Mouse (Mus musculus): ENCODE measurements around the gene Ikzf4. TPM values are rescaled to one million over a fixed set of nuclear protein-coding genes. Genes with fewer than 3 reads are reported as not detected.

Gene Ikzf4
- total and polyA plus RNA-seq, 2 experiments = 0.09 to 0.80 TPM

DNA sequence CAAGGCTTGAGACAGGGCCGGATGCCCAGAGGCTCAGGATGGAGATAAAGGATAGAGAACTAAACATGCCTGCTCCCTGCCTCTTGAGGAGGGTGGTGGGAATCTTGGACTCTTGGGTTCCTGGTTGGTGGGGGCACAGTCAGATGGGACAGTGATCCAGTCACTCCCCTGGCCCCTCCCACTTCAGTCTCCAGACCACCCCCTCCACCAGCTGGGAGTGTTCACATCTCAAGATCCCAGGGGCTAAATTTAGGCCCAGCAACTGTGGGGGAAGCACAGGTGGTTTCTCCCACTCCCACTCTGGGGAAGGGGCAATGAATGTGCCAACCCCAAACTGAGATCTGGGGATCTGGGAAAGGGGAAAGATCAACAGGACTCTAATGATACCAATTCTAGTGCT lies 57.7 kb downstream of the Ikzf4 start:
- TF ChIP-seq POLR2A (IDR thresholded peaks at IDR 0.05; ENCODE audit: extremely low read depth, insufficient read depth, low read length) (no peak), CTCF (IDR thresholded peaks at IDR 0.05; ENCODE audit: low read depth, low read length) (no peak)
- WGBS = 29% methylated on average over 1 of the region's 1 CpGs
- Histone ChIP-seq H3K27me3 (ENCODE audit: control insufficient read depth, insufficient read depth, low read length) (no peaks in the 10 kb centered on the region), H3K4me1 (ENCODE audit: control insufficient read depth, insufficient read depth, low read length) (peaks cover 10% of the 10 kb centered on the region), H3K9ac (ENCODE audit: low read depth, low read length) (peak overlapping the region; percentile 71), H3K36me3 (ENCODE audit: control insufficient read depth, insufficient read depth, low read length) (peaks cover 17% of the 10 kb centered on the region), H3K79me2 (ENCODE audit: control insufficient read depth, insufficient read depth, low read length) (peaks cover 14% of the 10 kb centered on the region; the same call in 1 of the 2 replicates), H3K4me3 (ENCODE audit: insufficient read depth, low read depth, low read length) (peak overlapping the region; percentile 90), H3K27ac (replicated peaks; ENCODE audit: insufficient read depth, low read depth, low read length) (peak overlapping the region; percentile 97)
- DNase-seq (ENCODE audit: extremely low read depth, low read depth, low spot score) = peak; percentile 63

DNA sequence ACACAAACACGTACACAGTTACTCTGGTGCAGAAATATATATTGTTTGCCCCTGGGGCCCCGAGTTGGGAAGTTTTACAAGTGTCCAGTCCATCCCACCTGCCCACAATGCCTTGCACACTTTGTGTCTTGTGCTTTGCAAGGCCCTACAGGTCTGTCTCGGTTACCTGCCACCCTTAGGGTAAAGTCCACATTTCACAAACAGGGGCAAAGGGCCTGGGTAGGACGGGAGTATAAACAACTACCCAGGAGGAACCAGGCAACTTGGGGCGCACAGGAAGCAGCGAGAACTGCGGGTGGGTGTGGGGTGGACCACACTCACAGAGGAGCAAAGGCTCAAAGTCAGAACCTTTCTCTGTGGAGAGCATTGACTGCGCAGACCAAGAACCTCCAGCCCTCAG lies 58.1 kb downstream of the Ikzf4 start:
- H3K79me2 ChIP-seq (ENCODE audit: control insufficient read depth, insufficient read depth, low read length) = peaks cover 14% of the 10 kb centered on the region; the same call in 1 of the 2 replicates
- H3K9ac ChIP-seq (ENCODE audit: low read depth, low read length) = peak overlapping the region; percentile 71
- TF ChIP-seq POLR2A (IDR thresholded peaks at IDR 0.05; ENCODE audit: extremely low read depth, insufficient read depth, low read length) (peak; percentile 65; the same call in 1 of the 2 replicates), CTCF (IDR thresholded peaks at IDR 0.05; ENCODE audit: low read depth, low read length) (peak; percentile 7; the same call in 1 of the 2 replicates)
- peak overlapping the region; percentile 97 for H3K27ac ChIP-seq (replicated peaks; ENCODE audit: insufficient read depth, low read depth, low read length)
- H3K36me3 ChIP-seq (ENCODE audit: control insufficient read depth, insufficient read depth, low read length) = peaks cover 21% of the 10 kb centered on the region
- peaks cover 10% of the 10 kb centered on the region for H3K4me1 ChIP-seq (ENCODE audit: control insufficient read depth, insufficient read depth, low read length)
- 9% methylated on average over 8 of the region's 8 CpGs for WGBS
- H3K27me3 ChIP-seq (ENCODE audit: control insufficient read depth, insufficient read depth, low read length) = no peaks in the 10 kb centered on the region
- H3K4me3 ChIP-seq (ENCODE audit: insufficient read depth, low read depth, low read length) = peak overlapping the region; percentile 90
- DNase-seq (ENCODE audit: extremely low read depth, low read depth, low spot score) = peak; percentile 97

- peak overlapping the region; percentile 71 for H3K9ac ChIP-seq (ENCODE audit: low read depth, low read length)
- peaks cover 14% of the 10 kb centered on the region; the same call in 1 of the 2 replicates for H3K79me2 ChIP-seq (ENCODE audit: control insufficient read depth, insufficient read depth, low read length)
- H3K36me3 ChIP-seq (ENCODE audit: control insufficient read depth, insufficient read depth, low read length) = peaks cover 25% of the 10 kb centered on the region
- no peak for DNase-seq (ENCODE audit: extremely low read depth, low read depth, low spot score)
- H3K4me1 ChIP-seq (ENCODE audit: control insufficient read depth, insufficient read depth, low read length) = peaks cover 10% of the 10 kb centered on the region
- H3K4me3 ChIP-seq (ENCODE audit: insufficient read depth, low read depth, low read length) = peak overlapping the region; percentile 90
- 30% methylated on average over 4 of the region's 4 CpGs for WGBS
- no peaks in the 10 kb centered on the region for H3K27me3 ChIP-seq (ENCODE audit: control insufficient read depth, insufficient read depth, low read length)
- H3K27ac ChIP-seq (replicated peaks; ENCODE audit: insufficient read depth, low read depth, low read length) = peak overlapping the region; percentile 97
- no peak for TF ChIP-seq CTCF (IDR thresholded peaks at IDR 0.05; ENCODE audit: low read depth, low read length)
- TF ChIP-seq POLR2A (IDR thresholded peaks at IDR 0.05; ENCODE audit: extremely low read depth, insufficient read depth, low read length) = no peak
Measured at GRCm38 (mm10) chr10:128587120-128587519, 58.7 kb downstream of the Ikzf4 start.

- DNase-seq (ENCODE audit: extremely low read depth, low read depth, low spot score) = no peak
- Histone ChIP-seq H3K27me3 (ENCODE audit: control insufficient read depth, insufficient read depth, low read length) (no peaks in the 10 kb centered on the region), H3K79me2 (ENCODE audit: control insufficient read depth, insufficient read depth, low read length) (peaks cover 14% of the 10 kb centered on the region; the same call in 1 of the 2 replicates), H3K27ac (replicated peaks; ENCODE audit: insufficient read depth, low read depth, low read length) (peak overlapping the region; percentile 97), H3K9ac (ENCODE audit: low read depth, low read length) (peak overlapping the region; percentile 71), H3K4me3 (ENCODE audit: insufficient read depth, low read depth, low read length) (peak overlapping the region; percentile 2; the same call in 1 of the 2 replicates), H3K4me1 (ENCODE audit: control insufficient read depth, insufficient read depth, low read length) (peaks cover 10% of the 10 kb centered on the region), H3K36me3 (ENCODE audit: control insufficient read depth, insufficient read depth, low read length) (peaks cover 31% of the 10 kb centered on the region)
- TF ChIP-seq CTCF (IDR thresholded peaks at IDR 0.05; ENCODE audit: low read depth, low read length) (no peak), POLR2A (IDR thresholded peaks at IDR 0.05; ENCODE audit: extremely low read depth, insufficient read depth, low read length) (no peak)
- WGBS = 6% methylated on average over 1 of the region's 1 CpGs
Measured at GRCm38 (mm10) chr10:128586546-128586945, 59.2 kb downstream of the Ikzf4 start.

DNA sequence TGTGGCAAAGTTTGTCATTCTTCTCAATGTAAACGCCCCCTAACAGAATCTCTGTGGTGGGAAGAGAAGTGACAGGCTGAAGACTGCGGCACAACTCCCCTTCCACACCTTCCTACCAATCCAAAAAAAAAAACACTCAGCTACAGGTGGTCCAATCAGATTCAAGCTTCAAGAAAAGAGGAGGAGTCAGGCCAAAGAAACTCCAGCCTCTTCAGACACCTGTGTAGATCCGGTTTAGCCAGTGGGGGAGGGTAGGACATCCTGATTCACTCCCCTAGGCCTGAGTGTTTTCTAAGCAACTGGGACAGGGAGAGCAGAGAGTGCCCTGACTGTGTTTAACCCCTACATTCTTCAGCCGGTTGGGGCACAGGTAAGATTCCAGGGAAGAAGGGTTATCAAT lies 61.4 kb downstream of the Ikzf4 start:
- no peak overlapping the region for H3K4me3 ChIP-seq (ENCODE audit: insufficient read depth, low read depth, low read length)
- peaks cover 48% of the 10 kb centered on the region for H3K36me3 ChIP-seq (ENCODE audit: control insufficient read depth, insufficient read depth, low read length)
- WGBS = 48% methylated on average over 4 of the region's 4 CpGs
- H3K9ac ChIP-seq (ENCODE audit: low read depth, low read length) = no peak overlapping the region
- H3K27ac ChIP-seq (replicated peaks; ENCODE audit: insufficient read depth, low read depth, low read length) = peak overlapping the region; percentile 35
- DNase-seq (ENCODE audit: extremely low read depth, low read depth, low spot score) = no peak
- TF ChIP-seq CTCF (IDR thresholded peaks at IDR 0.05; ENCODE audit: low read depth, low read length) = no peak
- TF ChIP-seq POLR2A (IDR thresholded peaks at IDR 0.05; ENCODE audit: extremely low read depth, insufficient read depth, low read length) = no peak
- peaks cover 12% of the 10 kb centered on the region; the same call in 1 of the 2 replicates for H3K79me2 ChIP-seq (ENCODE audit: control insufficient read depth, insufficient read depth, low read length)
- H3K4me1 ChIP-seq (ENCODE audit: control insufficient read depth, insufficient read depth, low read length) = peaks cover 10% of the 10 kb centered on the region
- no peaks in the 10 kb centered on the region for H3K27me3 ChIP-seq (ENCODE audit: control insufficient read depth, insufficient read depth, low read length)

- Histone ChIP-seq H3K4me3 (ENCODE audit: insufficient read depth, low read depth, low read length) (no peak overlapping the region), H3K9ac (ENCODE audit: low read depth, low read length) (no peak overlapping the region), H3K36me3 (ENCODE audit: control insufficient read depth, insufficient read depth, low read length) (peaks cover 55% of the 10 kb centered on the region), H3K27ac (replicated peaks; ENCODE audit: insufficient read depth, low read depth, low read length) (peak overlapping the region; percentile 35; the same call in 1 of the 2 replicates), H3K4me1 (ENCODE audit: control insufficient read depth, insufficient read depth, low read length) (peaks cover 10% of the 10 kb centered on the region), H3K79me2 (ENCODE audit: control insufficient read depth, insufficient read depth, low read length) (peaks cover 12% of the 10 kb centered on the region; the same call in 1 of the 2 replicates), H3K27me3 (ENCODE audit: control insufficient read depth, insufficient read depth, low read length) (no peaks in the 10 kb centered on the region)
- TF ChIP-seq CTCF (IDR thresholded peaks at IDR 0.05; ENCODE audit: low read depth, low read length) (no peak), POLR2A (IDR thresholded peaks at IDR 0.05; ENCODE audit: extremely low read depth, insufficient read depth, low read length) (no peak)
- 40% methylated on average over 7 of the region's 7 CpGs for WGBS
- peak; percentile 83 for DNase-seq (ENCODE audit: extremely low read depth, low read depth, low spot score)
Measured at GRCm38 (mm10) chr10:128583644-128584043, 62.1 kb downstream of the Ikzf4 start.

Other genes starting within 250 kb of the Ikzf4 start
- 2.4 and 3.2 TPM in 2 replicates for gene Slc39a5, start 244.8 kb downstream of the Ikzf4 start, total RNA-seq (2014; rRNA removed)
- gene Slc39a5, start 244.8 kb downstream of the Ikzf4 start, polyA plus RNA-seq (2012; rRNA removed) = 2.0 and 8.9 TPM in 2 replicates
- 12.9 and 17.0 TPM in 2 replicates for gene Nabp2, start 234.5 kb downstream of the Ikzf4 start, total RNA-seq (2014; rRNA removed)
- gene Nabp2, start 234.5 kb downstream of the Ikzf4 start, polyA plus RNA-seq (2012; rRNA removed) = 22.3 and 27.9 TPM in 2 replicates
- 5.1 and 6.6 TPM in 2 replicates for gene Rnf41, start 234.3 kb downstream of the Ikzf4 start, total RNA-seq (2014; rRNA removed)
- 5.9 TPM in 2 replicates for gene Rnf41, start 234.3 kb downstream of the Ikzf4 start, polyA plus RNA-seq (2012; rRNA removed)
- 13.8 and 21.9 TPM in 2 replicates for gene Smarcc2, start 186.7 kb downstream of the Ikzf4 start, total RNA-seq (2014; rRNA removed)
- 63.1 and 64.5 TPM in 2 replicates for gene Smarcc2, start 186.7 kb downstream of the Ikzf4 start, polyA plus RNA-seq (2012; rRNA removed)
- 477 and 556 TPM in 2 replicates for gene Myl6, start 151.8 kb downstream of the Ikzf4 start, total RNA-seq (2014; rRNA removed)
- 553 and 575 TPM in 2 replicates for gene Myl6, start 151.8 kb downstream of the Ikzf4 start, polyA plus RNA-seq (2012; rRNA removed)
- 0.28 and 0.47 TPM in 2 replicates for gene Myl6b, start 147.3 kb downstream of the Ikzf4 start, total RNA-seq (2014; rRNA removed)
- 1.1 and 1.6 TPM in 2 replicates for gene Myl6b, start 147.3 kb downstream of the Ikzf4 start, polyA plus RNA-seq (2012; rRNA removed)
- gene Esyt1, start 120.1 kb downstream of the Ikzf4 start, total RNA-seq (2014; rRNA removed) = 7.9 and 10.7 TPM in 2 replicates
- 9.2 and 12.8 TPM in 2 replicates for gene Esyt1, start 120.1 kb downstream of the Ikzf4 start, polyA plus RNA-seq (2012; rRNA removed)
- 3.2 and 4.4 TPM in 2 replicates for gene Zc3h10, start 98.2 kb downstream of the Ikzf4 start, total RNA-seq (2014; rRNA removed)
- gene Zc3h10, start 98.2 kb downstream of the Ikzf4 start, polyA plus RNA-seq (2012; rRNA removed) = 6.8 and 8.1 TPM in 2 replicates
- 921 and 1,015 TPM in 2 replicates for gene Rpl41, start 96.7 kb downstream of the Ikzf4 start, total RNA-seq (2014; rRNA removed)
- gene Rpl41, start 96.7 kb downstream of the Ikzf4 start, polyA plus RNA-seq (2012; rRNA removed) = 794 TPM in 2 replicates
- 24.7 and 30.0 TPM in 2 replicates for gene Pa2g4, start 80.0 kb downstream of the Ikzf4 start, total RNA-seq (2014; rRNA removed)
- 17.6 and 17.8 TPM in 2 replicates for gene Pa2g4, start 80.0 kb downstream of the Ikzf4 start, polyA plus RNA-seq (2012; rRNA removed)
- 92.9 and 115 TPM in 2 replicates for gene Erbb3, start 56.3 kb downstream of the Ikzf4 start, total RNA-seq (2014; rRNA removed)
- gene Erbb3, start 56.3 kb downstream of the Ikzf4 start, polyA plus RNA-seq (2012; rRNA removed) = 37.4 and 37.9 TPM in 2 replicates
- 234 and 279 TPM in 2 replicates for gene Rps26, start 19.2 kb downstream of the Ikzf4 start, total RNA-seq (2014; rRNA removed)
- gene Rps26, start 19.2 kb downstream of the Ikzf4 start, polyA plus RNA-seq (2012; rRNA removed) = 425 and 439 TPM in 2 replicates
- 135 and 145 TPM in 2 replicates for gene Suox, start 28.1 kb upstream of the Ikzf4 start, total RNA-seq (2014; rRNA removed)
- gene Suox, start 28.1 kb upstream of the Ikzf4 start, polyA plus RNA-seq (2012; rRNA removed) = 103 and 168 TPM in 2 replicates
- 68.6 and 74.0 TPM in 2 replicates for gene Rab5b, start 50.3 kb upstream of the Ikzf4 start, total RNA-seq (2014; rRNA removed)
- gene Rab5b, start 50.3 kb upstream of the Ikzf4 start, polyA plus RNA-seq (2012; rRNA removed) = 78.8 and 80.5 TPM in 2 replicates
- gene Pmel, start 58.2 kb upstream of the Ikzf4 start, total RNA-seq (2014; rRNA removed) = 0.09 and 0.40 TPM in 2 replicates
- 0.72 and 0.83 TPM in 2 replicates for gene Pmel, start 58.2 kb upstream of the Ikzf4 start, polyA plus RNA-seq (2012; rRNA removed)
- gene Cdk2, start 59.0 kb upstream of the Ikzf4 start, total RNA-seq (2014; rRNA removed) = 4.7 and 7.6 TPM in 2 replicates
- gene Cdk2, start 59.0 kb upstream of the Ikzf4 start, polyA plus RNA-seq (2012; rRNA removed) = 7.0 and 8.3 TPM in 2 replicates
- gene Dgka, start 98.9 kb upstream of the Ikzf4 start, total RNA-seq (2014; rRNA removed) = 4.1 and 6.5 TPM in 2 replicates
- 7.1 and 7.2 TPM in 2 replicates for gene Dgka, start 98.9 kb upstream of the Ikzf4 start, polyA plus RNA-seq (2012; rRNA removed)
- 9.5 and 12.7 TPM in 2 replicates for gene Pym1, start 101.9 kb upstream of the Ikzf4 start, total RNA-seq (2014; rRNA removed)
- gene Pym1, start 101.9 kb upstream of the Ikzf4 start, polyA plus RNA-seq (2012; rRNA removed) = 15.0 and 15.6 TPM in 2 replicates
- gene Mmp19, start 144.9 kb upstream of the Ikzf4 start, total RNA-seq (2014; rRNA removed) = 74.3 and 79.8 TPM in 2 replicates
- gene Mmp19, start 144.9 kb upstream of the Ikzf4 start, polyA plus RNA-seq (2012; rRNA removed) = 48.4 and 67.5 TPM in 2 replicates
- gene Dnajc14, start 158.1 kb upstream of the Ikzf4 start, total RNA-seq (2014; rRNA removed) = 23.5 and 25.3 TPM in 2 replicates
- 9.2 and 9.7 TPM in 2 replicates for gene Dnajc14, start 158.1 kb upstream of the Ikzf4 start, polyA plus RNA-seq (2012; rRNA removed)
- 1.3 and 1.6 TPM in 2 replicates for gene Tmem198b, start 158.4 kb upstream of the Ikzf4 start, total RNA-seq (2014; rRNA removed)
- 4.5 and 5.7 TPM in 2 replicates for gene Tmem198b, start 158.4 kb upstream of the Ikzf4 start, polyA plus RNA-seq (2012; rRNA removed)
- 23.1 and 25.8 TPM in 2 replicates for gene Sarnp, start 171.3 kb upstream of the Ikzf4 start, total RNA-seq (2014; rRNA removed)
- 6.7 and 6.9 TPM in 2 replicates for gene Sarnp, start 171.3 kb upstream of the Ikzf4 start, polyA plus RNA-seq (2012; rRNA removed)
- 73.2 and 76.7 TPM in 2 replicates for gene Ormdl2, start 175.7 kb upstream of the Ikzf4 start, total RNA-seq (2014; rRNA removed)
- 93.2 and 94.6 TPM in 2 replicates for gene Ormdl2, start 175.7 kb upstream of the Ikzf4 start, polyA plus RNA-seq (2012; rRNA removed)
- 0.09 and 0.13 TPM in 2 replicates for gene Gdf11, start 245.7 kb upstream of the Ikzf4 start, total RNA-seq (2014; rRNA removed)
- gene Gdf11, start 245.7 kb upstream of the Ikzf4 start, polyA plus RNA-seq (2012; rRNA removed) = 0.04 and 0.05 TPM in 2 replicates

Measured in liver, adult 2 months (tissue).